Mouse (Mus musculus) embryonic facial prominence, embryonic 11.5 days (tissue): ENCODE results near the gene Aplp2. TPM values are rescaled to one million over a fixed set of nuclear protein-coding genes. Genes with fewer than 3 reads are reported as not detected.

Experiments used
- ATAC-seq: fragments of 200-750 bp; cut with Nextera tagmentation; replicated peaks from 2 replicates; pipeline ENCODE4 v1.8.0; 2017; ENCODE audit warnings: low read depth; ENCODE audit not compliant: insufficient number of reproducible peaks, low FRiP score, low TSS enrichment
- DNase-seq: peaks from one replicate; pipeline ENCODE4 v3.0.0-alpha.2; 2015; ENCODE audit warnings: low spot score
- H3K27ac ChIP-seq: fragments of 300-500 bp; sonication (generic); replicated peaks from 2 replicates; pipeline ENCODE4 v1.5.1; 2014; ENCODE audit warnings: mild to moderate bottlenecking, low read depth, low read length, control low read depth
- H3K27me3 ChIP-seq: fragments of 300-500 bp; sonication (generic); 2 replicates; pipeline ENCODE4 v1.6.1; 2014; ENCODE audit warnings: mild to moderate bottlenecking, low read length, moderate library complexity, mixed read lengths; ENCODE audit not compliant: control insufficient read depth, insufficient read depth
- H3K36me3 ChIP-seq: fragments of 300-500 bp; sonication (generic); replicated peaks from 2 replicates; pipeline ENCODE4 v1.6.1; 2014; ENCODE audit warnings: low read depth, mild to moderate bottlenecking, low read length, moderate library complexity, mixed read lengths; ENCODE audit not compliant: control insufficient read depth, insufficient read depth
- H3K4me1 ChIP-seq: fragments of 300-500 bp; sonication (generic); 2 replicates; pipeline ENCODE4 v1.6.1; 2014; ENCODE audit warnings: low read length, mixed read lengths; ENCODE audit not compliant: control insufficient read depth, insufficient read depth
- H3K4me2 ChIP-seq: fragments of 300-500 bp; sonication (generic); 2 replicates; pipeline ENCODE4 v1.6.1; 2014; ENCODE audit warnings: low read depth, mild to moderate bottlenecking, control low read depth, low read length, moderate library complexity
- H3K4me3 ChIP-seq: fragments of 300-500 bp; sonication (generic); 2 replicates; pipeline ENCODE4 v1.5.1; 2014; ENCODE audit warnings: low read depth, low read length, control low read depth
- H3K9ac ChIP-seq: fragments of 300-500 bp; sonication (generic); replicated peaks from 2 replicates; pipeline ENCODE4 v1.6.1; 2014; ENCODE audit warnings: mild to moderate bottlenecking, control low read depth, low read length
- H3K9me3 ChIP-seq: fragments of 300-500 bp; sonication (generic); replicated peaks from 2 replicates; pipeline ENCODE4 v1.6.1; 2016; ENCODE audit warnings: mild to moderate bottlenecking, low read length, inconsistent platforms, mixed read lengths; ENCODE audit not compliant: control insufficient read depth
- WGBS: fragments of 180-500 bp; shearing (Covaris S2); extraction: QIAGEN DNeasy Blood & Tissue Kit; methylation state at CpG from one replicate; pipeline ENCODE4 v1.1.7; 2014; 5-methylcytosine and 5-hydroxymethylcytosine counted together
- polyA plus RNA-seq: library from polyadenylated mRNA; unstranded; fragments of >200 nt; fragmentation: Nextera tagmentation; extraction: Ambion mirVana; gene quantifications from 2 replicates; pipeline ENCODE4 v1.2.1, GENCODE M21; 2014

The Aplp2 gene
- polyA plus RNA-seq, 1 experiment from 2014 or later, result 203 TPM

- Histone ChIP-seq H3K9ac (no peak overlapping the region), H3K9me3 (no peaks in the 10 kb centered on the region), H3K27me3 (no peaks in the 10 kb centered on the region), H3K4me2 (no peak overlapping the region), H3K4me1 (peaks cover 5% of the 10 kb centered on the region; the same call in 1 of the 2 replicates), H3K36me3 (no peaks in the 10 kb centered on the region), H3K27ac (no peak overlapping the region), H3K4me3 (no peak overlapping the region)
- ATAC-seq (no peak), DNase-seq (no peak)
- WGBS, result 80% methylated on average over 3 of the region's 3 CpGs
Observed at GRCm38 (mm10) chr9:31207732-31208131, 3.9 kb downstream of the Aplp2 start.

GRCm38 (mm10) chr9:31204722-31205121 is 6.9 kb downstream of the Aplp2 start:
- Histone ChIP-seq H3K4me2 (no peak overlapping the region), H3K9ac (no peak overlapping the region), H3K4me3 (no peak overlapping the region), H3K27me3 (no peaks in the 10 kb centered on the region), H3K9me3 (no peaks in the 10 kb centered on the region), H3K27ac (no peak overlapping the region), H3K36me3 (no peaks in the 10 kb centered on the region), H3K4me1 (no peaks in the 10 kb centered on the region)
- ATAC-seq, result no peak
- no peak for DNase-seq
- 69% methylated on average over 6 of the region's 6 CpGs for WGBS

- ATAC-seq, result no peak
- Histone ChIP-seq H3K4me3 (no peak overlapping the region), H3K4me2 (no peak overlapping the region), H3K9ac (no peak overlapping the region), H3K27ac (no peak overlapping the region), H3K36me3 (no peaks in the 10 kb centered on the region), H3K4me1 (no peaks in the 10 kb centered on the region), H3K27me3 (no peaks in the 10 kb centered on the region), H3K9me3 (no peaks in the 10 kb centered on the region)
- 83% methylated on average over 16 of the region's 16 CpGs for WGBS
- DNase-seq, result no peak
Observed at GRCm38 (mm10) chr9:31203571-31204210, 7.9 kb downstream of the Aplp2 start.

GRCm38 (mm10) chr9:31203068-31203467 is 8.5 kb downstream of the Aplp2 start:
- H3K27me3 ChIP-seq, result no peaks in the 10 kb centered on the region
- no peak overlapping the region for H3K9ac ChIP-seq
- no peak overlapping the region for H3K4me2 ChIP-seq
- H3K4me1 ChIP-seq, result no peaks in the 10 kb centered on the region
- ATAC-seq, result no peak
- H3K4me3 ChIP-seq, result no peak overlapping the region
- WGBS, result 86% methylated on average over 6 of the region's 6 CpGs
- H3K36me3 ChIP-seq, result no peaks in the 10 kb centered on the region
- no peaks in the 10 kb centered on the region for H3K9me3 ChIP-seq
- no peak for DNase-seq
- no peak overlapping the region for H3K27ac ChIP-seq

DNA sequence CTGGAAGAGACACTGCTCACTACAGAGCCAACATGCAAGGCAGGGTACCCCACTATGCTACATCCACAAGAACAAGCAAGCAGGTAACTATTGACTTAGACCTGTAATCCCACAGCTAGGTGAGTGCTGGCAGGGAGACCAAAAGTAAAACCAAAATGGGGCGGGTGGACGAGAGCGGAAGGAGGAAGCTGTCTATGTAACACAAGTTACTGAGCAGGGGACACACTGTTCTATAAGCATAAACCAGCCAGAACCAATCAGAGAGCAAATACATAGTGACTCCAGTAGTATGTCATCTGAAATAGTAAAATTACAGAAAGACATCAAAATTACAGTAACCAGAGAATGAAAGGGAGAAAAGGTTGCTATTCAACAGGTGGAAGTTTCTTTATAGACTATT is 13.0 kb downstream of the Aplp2 start:
- Histone ChIP-seq H3K27ac (no peak overlapping the region), H3K36me3 (no peaks in the 10 kb centered on the region; the same call in 1 of the 2 replicates), H3K9me3 (no peaks in the 10 kb centered on the region), H3K27me3 (no peaks in the 10 kb centered on the region), H3K4me2 (no peak overlapping the region), H3K4me1 (no peaks in the 10 kb centered on the region), H3K9ac (no peak overlapping the region), H3K4me3 (no peak overlapping the region)
- no peak for ATAC-seq
- DNase-seq, result no peak
- 95% methylated on average over 3 of the region's 3 CpGs for WGBS

GRCm38 (mm10) chr9:31197782-31198181 is 13.8 kb downstream of the Aplp2 start:
- ATAC-seq, result no peak

DNA sequence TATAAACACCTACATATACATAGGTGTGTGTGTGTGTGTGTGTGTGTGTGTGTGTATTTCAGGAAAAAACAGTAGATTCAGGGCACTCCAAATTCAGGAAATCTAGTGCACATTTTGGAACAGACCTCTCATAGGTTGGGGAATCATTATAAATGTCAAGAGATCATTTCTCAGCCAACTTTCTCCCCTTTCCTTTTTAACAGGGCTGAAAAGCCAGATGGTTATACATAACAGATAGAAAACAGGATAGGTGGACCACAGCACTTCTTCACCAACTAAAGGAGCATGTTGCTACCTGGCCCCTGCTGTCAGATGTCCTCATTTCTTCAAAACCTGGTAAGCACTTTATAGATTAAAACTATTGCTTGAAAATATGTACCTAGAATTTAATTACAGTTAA is 14.9 kb downstream of the Aplp2 start:
- ATAC-seq (no peak), DNase-seq (no peak)
- Histone ChIP-seq H3K9ac (no peak overlapping the region), H3K27ac (no peak overlapping the region), H3K4me2 (no peak overlapping the region), H3K36me3 (no peaks in the 10 kb centered on the region; the same call in 1 of the 2 replicates), H3K9me3 (no peaks in the 10 kb centered on the region), H3K27me3 (no peaks in the 10 kb centered on the region), H3K4me3 (no peak overlapping the region), H3K4me1 (no peaks in the 10 kb centered on the region)

More at GRCm38 (mm10) chr9:31197782-31198181, 13.8 kb downstream of the Aplp2 start:
- DNase-seq, result no peak
- H3K4me2 ChIP-seq, result no peak overlapping the region
- 90% methylated on average over 7 of the region's 7 CpGs for WGBS
- no peaks in the 10 kb centered on the region for H3K9me3 ChIP-seq
- no peak overlapping the region for H3K4me3 ChIP-seq
- H3K36me3 ChIP-seq, result no peaks in the 10 kb centered on the region; the same call in 1 of the 2 replicates
- H3K9ac ChIP-seq, result no peak overlapping the region
- H3K27ac ChIP-seq, result no peak overlapping the region
- H3K27me3 ChIP-seq, result no peaks in the 10 kb centered on the region
- H3K4me1 ChIP-seq, result no peaks in the 10 kb centered on the region

DNA sequence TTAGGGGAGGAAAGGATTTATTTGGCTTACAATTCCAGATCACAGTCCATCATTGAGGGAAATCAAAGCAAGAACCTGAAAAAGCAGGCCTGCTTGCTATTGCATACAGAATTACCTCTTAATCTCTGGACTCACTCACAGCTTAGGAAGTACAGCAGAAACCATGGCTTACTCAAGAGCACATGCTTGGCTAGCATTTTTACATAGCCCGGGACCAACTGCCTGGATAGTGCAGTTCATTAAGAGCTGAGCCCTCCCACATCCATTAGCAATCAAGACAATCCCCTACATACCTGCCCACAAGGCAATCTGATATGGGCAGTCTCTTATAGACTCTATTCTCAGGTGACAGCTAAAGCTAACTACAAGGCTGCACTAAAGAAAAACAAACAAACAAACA is 16.0 kb downstream of the Aplp2 start:
- H3K27ac ChIP-seq, result no peak overlapping the region
- H3K9me3 ChIP-seq, result no peaks in the 10 kb centered on the region
- no peak overlapping the region for H3K4me3 ChIP-seq
- no peak for ATAC-seq
- no peaks in the 10 kb centered on the region for H3K27me3 ChIP-seq
- no peak for DNase-seq
- H3K9ac ChIP-seq, result no peak overlapping the region
- WGBS, result 84% methylated on average over 1 of the region's 1 CpGs
- H3K4me2 ChIP-seq, result no peak overlapping the region
- H3K4me1 ChIP-seq, result no peaks in the 10 kb centered on the region
- no peaks in the 10 kb centered on the region; the same call in 1 of the 2 replicates for H3K36me3 ChIP-seq
